Mouse (Mus musculus): ENCODE measurements around the gene Pidd1. TPM values are rescaled to one million over a fixed set of nuclear protein-coding genes. Genes with fewer than 3 reads are reported as not detected.

The Pidd1 gene
- polyA plus RNA-seq, 2 experiments = 6.1 to 15.5 TPM

DNA sequence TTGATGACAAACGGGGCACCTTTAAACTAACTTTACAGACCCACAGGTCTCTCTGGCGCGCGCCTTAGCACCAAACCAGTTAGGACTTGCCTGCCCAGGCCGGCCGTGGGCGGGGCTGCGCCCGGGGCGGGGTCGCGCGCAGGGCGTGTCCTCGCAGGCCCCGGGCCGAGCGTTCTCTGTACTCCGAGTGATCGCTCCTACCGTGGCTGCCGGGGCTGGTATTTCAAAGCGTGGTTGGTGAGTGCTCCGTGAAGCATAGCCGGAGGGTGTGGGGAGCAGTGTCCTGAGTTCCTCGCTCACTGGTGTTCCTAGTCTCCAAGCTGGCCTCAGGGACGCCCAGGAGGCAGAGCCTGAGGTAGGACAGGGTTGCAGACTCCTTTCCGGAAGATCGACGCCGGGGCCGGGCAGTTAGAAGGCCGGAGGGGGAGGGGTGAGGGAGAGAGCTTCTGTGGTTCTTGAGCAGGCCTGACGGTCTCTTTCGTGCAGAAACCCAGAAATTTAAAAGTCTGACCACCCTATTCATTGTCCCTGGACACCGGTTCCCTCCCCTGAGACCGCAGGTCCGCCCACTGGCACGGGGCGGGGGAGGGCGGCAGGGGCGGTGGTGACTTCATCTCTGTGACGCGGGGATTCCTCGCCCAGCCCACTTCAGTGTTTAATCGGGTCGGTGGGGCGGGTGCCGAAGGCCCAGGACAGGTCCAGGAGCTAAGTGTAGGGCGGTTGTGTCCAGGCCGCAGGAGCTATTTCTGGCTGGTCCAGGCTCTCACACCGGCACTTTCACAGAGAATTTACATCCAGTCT is 23.6 kb upstream of the Pidd1 start, which contains the start of gene Cd151:
Gene Cd151, plus strand, starts transcription at position 163 of the 801 bp plus-strand sequence.
- WGBS (ENCODE audit: insufficient replicate concordance) = under 1% methylated on average over 52 of the region's 52 CpGs
- no peak for TF ChIP-seq EP300 (IDR thresholded peaks at IDR 0.05; ENCODE audit: low read depth)
- no peak for TF ChIP-seq CTCF (IDR thresholded peaks at IDR 0.05; ENCODE audit: low read depth)
- peak; percentile 89 for ATAC-seq (ENCODE audit: insufficient read depth)
- Histone ChIP-seq H3K36me3 (replicated peaks; ENCODE audit: control insufficient read depth, insufficient read depth, low read depth) (peaks cover 4% of the 10 kb centered on the region), H3K9me3 (ENCODE audit: control insufficient read depth, low read length) (no peaks in the 10 kb centered on the region), H3K4me1 (replicated peaks; ENCODE audit: control insufficient read depth in 2 of 2, insufficient read depth in 2 of 2, low read length in 1 of 2) (peaks cover 17 to 24% of the 10 kb centered on the region in 2 experiments), H3K9ac (replicated peaks) (peak within 1 kb of the TSS; percentile 69), H3K4me3 (ENCODE audit: insufficient read depth in 1 of 2, low read depth in 2 of 2, low read length in 2 of 2) (peak within 1 kb of the TSS; percentile 70 to 92), H3K27ac (peak within 1 kb of the TSS; percentile 49), H3K27me3 (ENCODE audit: control insufficient read depth, insufficient read depth, low read length) (peaks cover 40% of the 10 kb centered on the region), H3K4me2 (ENCODE audit: low read depth) (peak within 1 kb of the TSS; percentile 79)
- DNase-seq (ENCODE audit: low read depth in 3 of 3, low spot score in 3 of 3) = peak; percentile 76 to 82 (median 77)

DNA sequence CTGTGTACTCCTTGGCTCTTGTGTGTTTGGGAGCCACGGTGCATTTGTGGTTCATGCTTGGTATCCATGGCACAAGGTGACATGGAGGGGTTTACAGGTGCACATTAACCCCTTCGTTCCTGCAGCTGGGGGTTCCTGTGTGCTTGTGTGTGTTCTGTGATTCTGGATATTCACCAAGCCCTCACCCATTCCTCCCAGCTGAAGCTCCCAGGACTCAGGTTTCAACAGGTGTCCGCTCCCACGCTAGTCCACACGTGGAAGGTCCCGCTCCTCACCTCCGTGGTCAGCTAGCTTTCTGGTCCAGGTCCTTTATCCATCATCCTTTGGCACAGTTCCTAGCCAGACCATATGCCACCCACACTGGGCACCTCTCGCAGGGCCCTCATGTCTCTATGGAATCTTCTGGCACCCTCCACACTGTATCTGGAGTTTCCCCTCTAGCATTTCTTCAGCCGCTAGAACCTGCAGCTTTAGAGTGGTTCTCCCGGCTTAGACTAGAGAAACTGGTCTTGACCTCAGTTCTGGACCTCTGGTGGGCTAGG is 22.9 kb upstream of the Pidd1 start:
- 0 out of 2 replicates have a peak, but pooled peaks have one; percentile 0 for ATAC-seq (ENCODE audit: insufficient read depth)
- H3K9me3 ChIP-seq (ENCODE audit: control insufficient read depth, low read length) = no peaks in the 10 kb centered on the region
- peak overlapping the region; percentile 12 to 70; a peak in 3 of 4 replicates for H3K4me3 ChIP-seq (ENCODE audit: insufficient read depth in 1 of 2, low read depth in 2 of 2, low read length in 2 of 2)
- peaks cover 17 to 24% of the 10 kb centered on the region in 2 experiments for H3K4me1 ChIP-seq (replicated peaks; ENCODE audit: control insufficient read depth in 2 of 2, insufficient read depth in 2 of 2, low read length in 1 of 2)
- H3K36me3 ChIP-seq (replicated peaks; ENCODE audit: control insufficient read depth, insufficient read depth, low read depth) = no peaks in the 10 kb centered on the region; the same call in 1 of the 2 replicates
- WGBS (ENCODE audit: insufficient replicate concordance) = 58% methylated on average over 10 of the region's 10 CpGs
- H3K27me3 ChIP-seq (ENCODE audit: control insufficient read depth, insufficient read depth, low read length) = peaks cover 47% of the 10 kb centered on the region
- TF ChIP-seq EP300 (IDR thresholded peaks at IDR 0.05; ENCODE audit: low read depth) = no peak
- TF ChIP-seq CTCF (IDR thresholded peaks at IDR 0.05; ENCODE audit: low read depth) = no peak
- H3K9ac ChIP-seq (replicated peaks) = peak overlapping the region; percentile 69
- no peak overlapping the region for H3K27ac ChIP-seq
- H3K4me2 ChIP-seq (ENCODE audit: low read depth) = peak overlapping the region; percentile 79
- no peak for DNase-seq (ENCODE audit: low read depth in 3 of 3, low spot score in 3 of 3)

- ATAC-seq (ENCODE audit: insufficient read depth) = no peak
- 57% methylated on average over 7 of the region's 7 CpGs for WGBS (ENCODE audit: insufficient replicate concordance)
- peaks cover 54% of the 10 kb centered on the region for H3K27me3 ChIP-seq (ENCODE audit: control insufficient read depth, insufficient read depth, low read length)
Observed at GRCm38 (mm10) chr7:141466045-141466394, 22.2 kb upstream of the Pidd1 start.

DNA sequence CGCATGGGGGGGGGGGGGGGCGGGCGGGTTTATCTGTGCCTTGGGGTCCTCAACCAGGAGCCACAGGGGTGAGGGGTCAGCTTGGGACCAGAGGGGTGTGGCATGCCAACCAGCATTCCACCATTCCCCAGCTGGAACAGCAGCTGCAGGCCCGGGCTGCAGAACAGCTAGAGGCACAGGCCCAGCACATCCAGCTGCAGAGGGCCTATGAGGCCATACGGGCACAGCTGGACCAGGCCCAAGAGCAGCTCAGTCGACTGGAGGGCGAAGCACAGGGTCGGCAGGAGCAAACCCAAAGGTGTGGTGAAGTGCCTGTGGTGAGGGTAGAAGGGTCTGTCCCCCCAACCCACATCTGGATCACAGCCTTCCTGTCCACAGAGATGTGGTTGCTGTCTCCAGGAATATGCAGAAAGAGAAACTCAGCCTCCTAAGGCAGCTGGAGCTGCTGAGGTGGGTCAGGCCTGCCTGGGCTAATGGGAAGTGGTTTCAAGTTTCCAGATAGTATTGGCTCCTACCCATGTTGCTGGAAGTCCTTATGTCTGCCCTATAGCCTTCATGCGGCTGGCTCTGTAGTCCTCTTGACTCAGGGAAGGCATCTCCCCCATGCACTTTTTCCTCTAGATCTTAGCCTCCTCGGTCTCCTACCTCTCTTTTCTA is 21.7 kb upstream of the Pidd1 start:
- no peak overlapping the region for H3K4me2 ChIP-seq (ENCODE audit: low read depth)
- H3K36me3 ChIP-seq (replicated peaks; ENCODE audit: control insufficient read depth, insufficient read depth, low read depth) = no peaks in the 10 kb centered on the region; the same call in 1 of the 2 replicates
- TF ChIP-seq EP300 (IDR thresholded peaks at IDR 0.05; ENCODE audit: low read depth) = no peak
- no peak overlapping the region for H3K27ac ChIP-seq
- H3K4me1 ChIP-seq (replicated peaks; ENCODE audit: control insufficient read depth in 2 of 2, insufficient read depth in 2 of 2, low read length in 1 of 2) = peaks cover 17 to 24% of the 10 kb centered on the region in 2 experiments
- no peaks in the 10 kb centered on the region for H3K9me3 ChIP-seq (ENCODE audit: control insufficient read depth, low read length)
- peaks cover 59% of the 10 kb centered on the region for H3K27me3 ChIP-seq (ENCODE audit: control insufficient read depth, insufficient read depth, low read length)
- WGBS (ENCODE audit: insufficient replicate concordance) = 48% methylated on average over 10 of the region's 10 CpGs
- H3K9ac ChIP-seq (replicated peaks) = no peak overlapping the region
- DNase-seq (ENCODE audit: low read depth in 3 of 3, low spot score in 3 of 3) = no peak
- no peak for ATAC-seq (ENCODE audit: insufficient read depth)
- no peak overlapping the region for H3K4me3 ChIP-seq (ENCODE audit: insufficient read depth in 1 of 2, low read depth in 2 of 2, low read length in 2 of 2)

More at GRCm38 (mm10) chr7:141466045-141466394, 22.2 kb upstream of the Pidd1 start:
- DNase-seq (ENCODE audit: low read depth in 3 of 3, low spot score in 3 of 3) = no peak
- H3K36me3 ChIP-seq (replicated peaks; ENCODE audit: control insufficient read depth, insufficient read depth, low read depth) = no peaks in the 10 kb centered on the region; the same call in 1 of the 2 replicates
- H3K27ac ChIP-seq = no peak overlapping the region
- no peak overlapping the region for H3K4me2 ChIP-seq (ENCODE audit: low read depth)
- no peak overlapping the region for H3K4me3 ChIP-seq (ENCODE audit: insufficient read depth in 1 of 2, low read depth in 2 of 2, low read length in 2 of 2)
- peaks cover 17 to 24% of the 10 kb centered on the region in 2 experiments for H3K4me1 ChIP-seq (replicated peaks; ENCODE audit: control insufficient read depth in 2 of 2, insufficient read depth in 2 of 2, low read length in 1 of 2)
- H3K9me3 ChIP-seq (ENCODE audit: control insufficient read depth, low read length) = no peaks in the 10 kb centered on the region
- no peak overlapping the region for H3K9ac ChIP-seq (replicated peaks)
- TF ChIP-seq CTCF (IDR thresholded peaks at IDR 0.05; ENCODE audit: low read depth) = no peak
- no peak for TF ChIP-seq EP300 (IDR thresholded peaks at IDR 0.05; ENCODE audit: low read depth)
